Mouse (Mus musculus) ES-Bruce4 (cell line): ENCODE data around the gene Prr14l.

Experiments used
- CTCF ChIP-seq: IDR thresholded peaks from one replicate; pipeline ENCODE4 v1.8.1; 2011; ENCODE audit warnings: low read depth, low read length
- EP300 ChIP-seq: IDR thresholded peaks from 2 replicates; pipeline ENCODE4 v1.6.1; 2011; ENCODE audit warnings: low read depth, low read length; ENCODE audit not compliant: insufficient read depth
- POLR2A ChIP-seq: IDR thresholded peaks from one replicate; pipeline ENCODE4 v1.8.1; 2011; ENCODE audit warnings: low read length; ENCODE audit not compliant: insufficient read depth

- TF ChIP-seq CTCF, result no peak
- no peak for TF ChIP-seq POLR2A
- no peak for TF ChIP-seq EP300
Measured at GRCm38 (mm10) chr5:32760787-32761186, 93.3 kb downstream of the Prr14l start.
